Mouse (Mus musculus): ENCODE results near the gene Smim12.
A peak's percentile ranks its signal among the peaks of the same experiment; 100 is the strongest.

Smim12 gene

GRCm38 (mm10) chr4:127243552-127243951 lies at the start of gene Smim12:
Gene Smim12 (plus strand): TSS chr4:127243784.
- peak; percentile 96 for DNase-seq (ENCODE audit: low spot score)

- DNase-seq (ENCODE audit: low spot score): no peak
Observed at GRCm38 (mm10) chr4:127194477-127195269, 48.9 kb upstream of the Smim12 start.

- DNase-seq (ENCODE audit: low spot score): no peak
Observed at GRCm38 (mm10) chr4:127198609-127199008, 45.0 kb upstream of the Smim12 start.

GRCm38 (mm10) chr4:127199406-127199805 lies 44.2 kb upstream of the Smim12 start:
- DNase-seq (ENCODE audit: low spot score): no peak

GRCm38 (mm10) chr4:127200164-127200722 lies 43.3 kb upstream of the Smim12 start:
- DNase-seq (ENCODE audit: low spot score): no peak

GRCm38 (mm10) chr4:127200769-127201617 lies 42.6 kb upstream of the Smim12 start:
- no peak for DNase-seq (ENCODE audit: low spot score)

- DNase-seq (ENCODE audit: low spot score): no peak
Observed at GRCm38 (mm10) chr4:127203081-127203480, 40.5 kb upstream of the Smim12 start.

GRCm38 (mm10) chr4:127211318-127211717 lies 32.3 kb upstream of the Smim12 start:
- DNase-seq (ENCODE audit: low spot score): no peak

- no peak for DNase-seq (ENCODE audit: low spot score)
Observed at GRCm38 (mm10) chr4:127214510-127214909, 29.1 kb upstream of the Smim12 start.

- DNase-seq (ENCODE audit: low spot score): no peak
Observed at GRCm38 (mm10) chr4:127215103-127215502, 28.5 kb upstream of the Smim12 start.

GRCm38 (mm10) chr4:127215799-127216198 lies 27.8 kb upstream of the Smim12 start:
- no peak for DNase-seq (ENCODE audit: low spot score)

GRCm38 (mm10) chr4:127216251-127216651 lies 27.3 kb upstream of the Smim12 start:
- no peak for DNase-seq (ENCODE audit: low spot score)

- no peak for DNase-seq (ENCODE audit: low spot score)
Observed at GRCm38 (mm10) chr4:127217048-127217447, 26.5 kb upstream of the Smim12 start.

GRCm38 (mm10) chr4:127223291-127223690 lies 20.3 kb upstream of the Smim12 start:
- no peak for DNase-seq (ENCODE audit: low spot score)

GRCm38 (mm10) chr4:127223755-127224154 lies 19.8 kb upstream of the Smim12 start:
- DNase-seq (ENCODE audit: low spot score): no peak

- DNase-seq (ENCODE audit: low spot score): no peak
Observed at GRCm38 (mm10) chr4:127224444-127225100, 19.0 kb upstream of the Smim12 start.

GRCm38 (mm10) chr4:127226067-127226466 lies 17.5 kb upstream of the Smim12 start:
- no peak for DNase-seq (ENCODE audit: low spot score)

- DNase-seq (ENCODE audit: low spot score): peak; percentile 70
Observed at GRCm38 (mm10) chr4:127227051-127227673, 16.4 kb upstream of the Smim12 start.

- no peak for DNase-seq (ENCODE audit: low spot score)
Observed at GRCm38 (mm10) chr4:127232028-127232427, 11.6 kb upstream of the Smim12 start.

GRCm38 (mm10) chr4:127232551-127232950 lies 11.0 kb upstream of the Smim12 start:
- DNase-seq (ENCODE audit: low spot score): no peak

- no peak for DNase-seq (ENCODE audit: low spot score)
Observed at GRCm38 (mm10) chr4:127233416-127234125, 10.0 kb upstream of the Smim12 start.
